Mouse (Mus musculus): ENCODE measurements around the gene Mllt3. TPM values are rescaled to one million over a fixed set of nuclear protein-coding genes. Genes with fewer than 3 reads are reported as not detected.

Mllt3 gene
- total and polyA plus RNA-seq, 3 experiments: 15.4 to 75.3 TPM; not detected in 1

- Histone ChIP-seq H3K79me2 (ENCODE audit: control insufficient read depth, insufficient read depth, low read length, poor library complexity) (no peaks in the 10 kb centered on the region), H3K9ac (ENCODE audit: control insufficient read depth, low read depth, low read length, poor library complexity, severe bottlenecking) (no peak overlapping the region; the same call in 1 of the 2 replicates), H3K36me3 (ENCODE audit: control insufficient read depth in 1 of 2, insufficient read depth in 2 of 2, low read length in 2 of 2) (peaks cover 0 to 21% of the 10 kb centered on the region in 2 experiments; a peak in 2 of 4 replicates), H3K4me1 (ENCODE audit: control insufficient read depth in 1 of 2, insufficient read depth in 2 of 2, low read length in 2 of 2) (peaks cover 21 to 25% of the 10 kb centered on the region in 2 experiments), H3K27ac (ENCODE audit: control insufficient read depth, low read depth, low read length) (peak overlapping the region; percentile 74), H3K27me3 (ENCODE audit: control insufficient read depth in 1 of 2, insufficient read depth in 2 of 2, low read length in 2 of 2) (no peaks in the 10 kb centered on the region), H3K4me3 (ENCODE audit: control insufficient read depth in 1 of 2, insufficient read depth in 1 of 2, low read depth in 2 of 2, low read length in 2 of 2) (peak overlapping the region; percentile 37 to 74; a peak in 3 of 4 replicates), H3K9me3 (replicated peaks; ENCODE audit: insufficient read depth, low read length) (no peaks in the 10 kb centered on the region)
- DNase-seq (ENCODE audit: low read depth, low spot score): peak; percentile 66
- TF ChIP-seq POLR2A (IDR thresholded peaks at IDR 0.05; ENCODE audit: control insufficient read depth in 1 of 2, insufficient read depth in 1 of 2, low read depth in 1 of 2, low read length in 2 of 2, poor library complexity in 1 of 2) (no peak), ZNF384 (IDR thresholded peaks at IDR 0.05; ENCODE audit: low read depth, low read length) (peak; percentile 99), TAL1 (IDR thresholded peaks at IDR 0.05; ENCODE audit: low read length) (no peak), MAFK (IDR thresholded peaks at IDR 0.05; ENCODE audit: borderline replicate concordance, low read depth, low read length) (no peak), E2F4 (IDR thresholded peaks at IDR 0.05; ENCODE audit: borderline replicate concordance, low read depth, low read length) (no peak), GABPA (IDR thresholded peaks at IDR 0.05; ENCODE audit: low read depth, low read length) (no peak), CHD1 (IDR thresholded peaks at IDR 0.05; ENCODE audit: low read depth, low read length) (no peak), SIN3A (IDR thresholded peaks at IDR 0.05; ENCODE audit: low read length) (peak; percentile 84), NRF1 (IDR thresholded peaks at IDR 0.05; ENCODE audit: insufficient read depth, low read depth, low read length, poor library complexity, severe bottlenecking) (no peak), SMC3 (IDR thresholded peaks at IDR 0.05; ENCODE audit: low read depth, low read length) (no peak), POLR2AphosphoS2 (IDR thresholded peaks at IDR 0.05; ENCODE audit: low read length) (no peak), RCOR1 (IDR thresholded peaks at IDR 0.05; ENCODE audit: low read depth, low read length) (peak; percentile 85), ELF1 (IDR thresholded peaks at IDR 0.05; ENCODE audit: low read depth, low read length) (no peak), RAD21 (IDR thresholded peaks at IDR 0.05; ENCODE audit: low read depth, low read length) (no peak), UBTF (IDR thresholded peaks at IDR 0.05; ENCODE audit: borderline replicate concordance, insufficient read depth, low read depth, low read length) (no peak), POLR2AphosphoS5 (IDR thresholded peaks at IDR 0.05; ENCODE audit: borderline replicate concordance, low read depth, low read length) (no peak), ZMIZ1 (IDR thresholded peaks at IDR 0.05; ENCODE audit: low read depth, low read length) (no peak), JUND (IDR thresholded peaks at IDR 0.05; ENCODE audit: low read depth, low read length) (no peak), MEF2A (IDR thresholded peaks at IDR 0.05; ENCODE audit: extremely low read depth, insufficient replicate concordance, low read depth, low read length, poor library complexity, severe bottlenecking) (no peak), GATA1 (IDR thresholded peaks at IDR 0.05; ENCODE audit: low read depth, low read length) (peak; percentile 95), MYB (IDR thresholded peaks at IDR 0.05; ENCODE audit: low read depth, low read length) (peak; percentile 85), MXI1 (IDR thresholded peaks at IDR 0.05; ENCODE audit: low read depth, low read length) (peak; percentile 52; the same call in 1 of the 2 replicates), CTCF (IDR thresholded peaks at IDR 0.05 in 2 of 3, conservative IDR thresholded peaks at IDR 0.05 in 1 of 3; ENCODE audit: control insufficient read depth in 1 of 3, insufficient read depth in 1 of 3, low read depth in 2 of 3, low read length in 3 of 3, poor library complexity in 1 of 3, severe bottlenecking in 1 of 3) (no peak), BHLHE40 (IDR thresholded peaks at IDR 0.05; ENCODE audit: borderline replicate concordance, low read depth, low read length) (0 out of 2 replicates have a peak, but pooled peaks have one; percentile 59), USF2 (IDR thresholded peaks at IDR 0.05; ENCODE audit: borderline replicate concordance in 1 of 2, insufficient read depth in 1 of 2, low read depth in 1 of 2, low read length in 2 of 2) (no peak), ETS1 (IDR thresholded peaks at IDR 0.05; ENCODE audit: low read depth, low read length) (peak; percentile 95), HCFC1 (IDR thresholded peaks at IDR 0.05; ENCODE audit: low read depth, low read length) (peak; percentile 65), USF1 (IDR thresholded peaks at IDR 0.05; ENCODE audit: low read depth, low read length) (no peak), MAX (IDR thresholded peaks at IDR 0.05; ENCODE audit: low read length) (no peak), TBP (IDR thresholded peaks at IDR 0.05; ENCODE audit: low read depth, low read length) (0 out of 2 replicates have a peak, but pooled peaks have one; percentile 6), MYC (IDR thresholded peaks at IDR 0.05; ENCODE audit: low read depth, low read length) (peak; percentile 49; the same call in 1 of the 2 replicates), MAZ (IDR thresholded peaks at IDR 0.05; ENCODE audit: low read depth, low read length) (0 out of 2 replicates have a peak, but pooled peaks have one; percentile 30), ZKSCAN1 (IDR thresholded peaks at IDR 0.05; ENCODE audit: low read depth, low read length) (peak; percentile 83; the same call in 1 of the 2 replicates), EP300 (IDR thresholded peaks at IDR 0.05; ENCODE audit: low read depth in 1 of 2, low read length in 2 of 2) (peak; percentile 92), NELFE (IDR thresholded peaks at IDR 0.05; ENCODE audit: low read depth, low read length) (no peak), ZC3H11A (IDR thresholded peaks at IDR 0.05; ENCODE audit: low read depth, low read length) (peak; percentile 16; the same call in 1 of the 2 replicates), TCF12 (IDR thresholded peaks at IDR 0.05; ENCODE audit: low read depth, low read length) (peak; percentile 83)
These were observed 49.2 kb upstream of the Mllt3 start for GRCm38 (mm10) chr4:88082381-88082780.

Data from MEL (cell line).